Comparison of ENCODE assay signal across 10 mouse cellular contexts in the genomic region with DNA sequence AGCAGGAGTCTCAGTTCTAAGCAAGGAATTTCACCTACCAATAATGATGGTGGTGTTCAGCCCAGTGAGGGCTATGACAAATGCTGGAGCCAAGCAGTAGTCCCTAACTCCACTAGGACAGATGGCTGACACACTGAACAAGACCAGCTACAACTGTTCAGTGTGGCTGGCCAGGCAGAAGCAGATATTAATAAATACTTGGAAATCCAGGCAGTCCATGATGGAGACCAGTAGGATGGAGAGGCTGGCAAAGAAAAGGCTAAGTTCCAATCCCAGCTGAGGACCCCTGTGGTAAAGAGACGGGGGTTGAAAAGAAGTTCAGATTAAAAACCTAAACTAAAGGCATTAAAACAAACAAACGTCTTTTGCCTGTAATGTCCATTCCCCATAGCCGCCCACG.
"Had no signal": no experiment of that assay in that cellular context is flagged by ENCODE, and none has a peak within 500 bp of the region (broad histone marks: within the 10 kb centered on the region; RNA-seq: fewer than 3 reads in every experiment).

No protein-coding gene starts in this region.

- DNase-seq: liver, postnatal 0 days; lung, adult 2 months; lung, postnatal 14 days; lung, postnatal 36 days; right cerebral cortex, postnatal 25 days; right cerebral cortex, postnatal 4 days; spleen, adult 18-20 months; thymus, adult 18-20 months; thymus, postnatal 14 days; thymus, postnatal 36 days had no signal
